Mouse (Mus musculus): ENCODE results near the gene Hoxa9.

The Hoxa9 gene

GRCm38 (mm10) chr6:52260654-52261575 is 30.0 kb upstream of the Hoxa9 start, which contains the start of gene Hoxa13:
Hoxa13 (minus strand) TSS chr6:52260880.
- DNase-seq: peak; percentile 65

- DNase-seq: no peak
Measured at GRCm38 (mm10) chr6:52259811-52260261, 28.9 kb upstream of the Hoxa9 start.

GRCm38 (mm10) chr6:52259081-52259790 is 28.3 kb upstream of the Hoxa9 start:
- DNase-seq: no peak

GRCm38 (mm10) chr6:52256956-52257355 is 26.1 kb upstream of the Hoxa9 start:
- DNase-seq: peak; percentile 85

GRCm38 (mm10) chr6:52253511-52254500 is 22.9 kb upstream of the Hoxa9 start:
- DNase-seq: peak; percentile 37

- DNase-seq: no peak
Measured at GRCm38 (mm10) chr6:52252775-52253376, 22.0 kb upstream of the Hoxa9 start.

GRCm38 (mm10) chr6:52252016-52252774 is 21.3 kb upstream of the Hoxa9 start:
- DNase-seq: no peak

GRCm38 (mm10) chr6:52251177-52251879 is 20.4 kb upstream of the Hoxa9 start:
- no peak for DNase-seq

GRCm38 (mm10) chr6:52249826-52250225 is 18.9 kb upstream of the Hoxa9 start:
- no peak for DNase-seq

GRCm38 (mm10) chr6:52249415-52249738 is 18.5 kb upstream of the Hoxa9 start:
- DNase-seq: no peak

- no peak for DNase-seq
Measured at GRCm38 (mm10) chr6:52248638-52249414, 17.9 kb upstream of the Hoxa9 start.

- no peak for DNase-seq
Measured at GRCm38 (mm10) chr6:52247766-52248637, 17.1 kb upstream of the Hoxa9 start.

GRCm38 (mm10) chr6:52246916-52247315 is 16.0 kb upstream of the Hoxa9 start:
- no peak for DNase-seq

GRCm38 (mm10) chr6:52246403-52246803 is 15.5 kb upstream of the Hoxa9 start:
- DNase-seq: no peak

GRCm38 (mm10) chr6:52245757-52246142 is 14.9 kb upstream of the Hoxa9 start, which contains the start of gene Hoxa11:
Hoxa11 (minus strand) TSS chr6:52245810.
- no peak for DNase-seq

- DNase-seq: no peak
Measured at GRCm38 (mm10) chr6:52245040-52245756, 14.3 kb upstream of the Hoxa9 start.

GRCm38 (mm10) chr6:52244471-52245039 is 13.7 kb upstream of the Hoxa9 start:
- DNase-seq: no peak

GRCm38 (mm10) chr6:52243681-52244121 is 12.8 kb upstream of the Hoxa9 start:
- no peak for DNase-seq
